Mouse (Mus musculus) lung, embryonic 16.5 days (tissue): ENCODE data around the gene Tm4sf19. TPM values are rescaled to one million over a fixed set of nuclear protein-coding genes. Genes with fewer than 3 reads are reported as not detected.
A peak's percentile ranks its signal among the peaks of the same experiment; 100 is the strongest.

Source experiments
- ATAC-seq: fragments of 200-750 bp; cut with Nextera tagmentation; 2 replicates; pipeline ENCODE4 v1.8.0; 2017; ENCODE audit warnings: low read depth, mild to moderate bottlenecking, moderate library complexity
- H3K27ac ChIP-seq: fragments of 300-500 bp; sonication (generic); 2 replicates; pipeline ENCODE4 v1.5.1; 2014; ENCODE audit warnings: mild to moderate bottlenecking, control low read depth, low read length
- H3K27me3 ChIP-seq: fragments of 300-500 bp; sonication (generic); 2 replicates; pipeline ENCODE4 v1.6.1; 2014; ENCODE audit warnings: low read depth, low read length, mixed read lengths; ENCODE audit not compliant: control insufficient read depth, insufficient read depth
- H3K36me3 ChIP-seq: fragments of 300-500 bp; sonication (generic); 2 replicates; pipeline ENCODE4 v1.6.1; 2014; ENCODE audit warnings: low read length; ENCODE audit not compliant: control insufficient read depth, insufficient read depth
- H3K4me1 ChIP-seq: fragments of 300-500 bp; sonication (generic); replicated peaks from 2 replicates; pipeline ENCODE4 v1.6.1; 2014; ENCODE audit warnings: low read length, mixed read lengths; ENCODE audit not compliant: control insufficient read depth, insufficient read depth
- H3K4me2 ChIP-seq: fragments of 300-500 bp; sonication (generic); 2 replicates; pipeline ENCODE4 v1.6.1; 2014; ENCODE audit warnings: low read depth, low read length, control low read depth
- H3K4me3 ChIP-seq: fragments of 300-500 bp; sonication (generic); 2 replicates; pipeline ENCODE4 v1.5.1; 2014; ENCODE audit warnings: mild to moderate bottlenecking, low read length, control low read depth
- H3K9ac ChIP-seq: fragments of 300-500 bp; sonication (generic); 2 replicates; pipeline ENCODE4 v1.6.1; 2014; ENCODE audit warnings: low read length, control low read depth
- H3K9me3 ChIP-seq: fragments of 300-500 bp; sonication (generic); 2 replicates; pipeline ENCODE4 v1.6.1; 2016; ENCODE audit warnings: low read length; ENCODE audit not compliant: control insufficient read depth
- WGBS: fragments of 180-500 bp; shearing (Covaris S2); extraction: QIAGEN DNeasy Blood & Tissue Kit; methylation state at CpG from one replicate; pipeline ENCODE4 v1.1.7; 2014; 5-methylcytosine and 5-hydroxymethylcytosine counted together
- polyA plus RNA-seq: library from polyadenylated mRNA; unstranded; fragments of >200 nt; fragmentation: Nextera tagmentation; extraction: Ambion mirVana; gene quantifications from 2 replicates; pipeline ENCODE4 v1.2.1, GENCODE M21; 2015

The Tm4sf19 gene
- polyA plus RNA-seq, 1 experiment from 2014 or later, result not detected

DNA sequence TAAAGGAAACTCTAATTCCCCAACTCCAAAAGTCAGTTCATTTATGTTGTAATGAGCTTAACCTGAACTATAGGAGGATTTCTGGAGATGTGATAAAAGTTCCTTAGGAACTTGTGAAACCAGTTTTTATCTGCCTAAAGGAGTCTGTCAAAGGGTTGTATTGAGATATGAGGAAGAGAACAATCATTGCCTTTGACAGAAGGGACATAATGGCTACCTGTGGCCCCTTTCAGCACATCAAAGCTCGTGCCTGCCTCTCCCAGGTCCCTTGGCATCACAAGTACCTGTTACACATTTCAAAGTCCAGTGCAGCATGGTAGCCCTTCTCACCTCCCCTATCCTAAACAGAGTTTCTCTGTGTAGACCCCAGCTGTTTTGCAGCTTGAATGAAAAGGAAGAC, 17.2 kb downstream of the Tm4sf19 start:
- H3K4me3 ChIP-seq, result no peak overlapping the region
- no peak overlapping the region for H3K27ac ChIP-seq
- no peaks in the 10 kb centered on the region for H3K36me3 ChIP-seq
- no peak overlapping the region for H3K4me2 ChIP-seq
- H3K9ac ChIP-seq, result no peak overlapping the region
- H3K4me1 ChIP-seq, result peaks cover 6% of the 10 kb centered on the region; the same call in 1 of the 2 replicates
- WGBS, result 26% methylated on average over 1 of the region's 1 CpGs
- H3K9me3 ChIP-seq, result no peaks in the 10 kb centered on the region
- H3K27me3 ChIP-seq, result no peaks in the 10 kb centered on the region
- no peak for ATAC-seq

DNA sequence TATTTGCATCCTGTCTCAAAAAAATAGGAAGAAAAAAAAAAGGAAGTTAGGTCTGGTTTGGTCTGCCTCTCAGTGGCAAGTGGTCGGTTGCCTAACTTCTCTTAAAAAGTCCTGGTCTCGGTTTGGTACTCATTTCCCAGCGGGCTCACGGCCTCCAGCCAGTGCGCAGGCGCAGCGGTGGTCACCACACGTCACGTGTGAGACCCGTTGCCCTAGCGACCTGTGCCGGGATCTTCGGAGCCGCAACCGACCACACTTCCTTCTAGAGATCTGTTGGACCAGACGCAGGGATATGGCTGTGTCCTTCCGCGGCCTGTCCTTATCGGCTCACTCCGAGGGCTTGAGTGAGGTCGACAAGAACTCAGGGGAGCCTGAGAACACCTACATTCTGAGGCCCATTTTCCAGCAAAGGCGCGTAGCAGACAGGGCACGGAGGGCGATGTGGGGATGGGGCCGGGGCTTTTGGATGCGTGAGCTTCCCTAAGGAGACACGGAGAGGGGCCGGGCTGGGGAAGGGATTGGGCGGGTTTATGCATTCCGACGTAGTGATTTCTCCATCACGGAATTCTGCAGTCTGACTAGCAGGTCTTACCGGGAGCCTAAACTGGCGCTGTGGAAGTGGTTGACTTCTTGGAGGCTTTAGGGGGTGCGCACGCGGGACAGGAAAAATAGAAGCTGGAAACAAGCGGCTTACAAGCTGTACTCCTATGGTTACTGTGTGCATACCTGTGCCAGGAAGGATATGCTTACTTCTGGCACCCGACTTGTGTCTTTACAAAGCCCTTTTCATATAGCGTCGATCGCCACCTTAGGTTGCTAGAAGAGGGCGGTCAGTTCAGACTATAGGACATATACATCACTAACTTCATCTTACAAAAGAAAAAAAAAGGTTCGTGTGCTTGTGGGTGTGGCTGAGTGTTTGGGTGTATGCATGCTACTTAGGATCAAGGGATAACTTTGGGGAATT, 19.5 kb downstream of the Tm4sf19 start, which contains the start of gene Tctex1d2:
Gene Tctex1d2 (plus strand): TSS at position 186 of the 967 bp plus-strand sequence.
- H3K27me3 ChIP-seq, result no peaks in the 10 kb centered on the region
- peaks cover 6% of the 10 kb centered on the region; the same call in 1 of the 2 replicates for H3K4me1 ChIP-seq
- WGBS, result 1% methylated on average over 45 of the region's 45 CpGs
- peak within 1 kb of the TSS; percentile 77 for H3K4me3 ChIP-seq
- H3K27ac ChIP-seq, result peak within 1 kb of the TSS; percentile 95
- peak within 1 kb of the TSS; percentile 66 for H3K4me2 ChIP-seq
- no peaks in the 10 kb centered on the region for H3K9me3 ChIP-seq
- peak within 1 kb of the TSS; percentile 84 for H3K9ac ChIP-seq
- H3K36me3 ChIP-seq, result no peaks in the 10 kb centered on the region
- ATAC-seq, result peak; percentile 99

DNA sequence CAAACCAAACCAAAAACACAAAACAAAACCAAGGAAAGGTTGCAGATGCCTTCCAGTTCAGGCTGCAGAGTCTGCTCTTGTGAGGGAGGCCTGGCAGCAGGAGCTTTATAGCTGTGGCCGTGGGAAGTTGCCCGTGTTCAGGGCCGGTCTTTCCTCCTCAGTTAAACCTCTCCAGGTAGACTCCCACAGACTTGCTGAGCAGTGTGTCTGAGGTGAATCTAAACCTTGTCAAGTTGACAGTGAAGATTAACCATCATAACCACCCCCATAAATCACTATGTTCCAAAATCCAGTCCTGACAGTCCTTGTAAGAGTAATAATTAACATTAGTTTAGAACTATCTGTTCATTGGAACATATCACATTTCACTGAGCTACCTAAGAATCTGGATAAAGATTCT, 27.2 kb downstream of the Tm4sf19 start:
- no peak for ATAC-seq
- WGBS, result 85% methylated on average over 3 of the region's 3 CpGs

DNA sequence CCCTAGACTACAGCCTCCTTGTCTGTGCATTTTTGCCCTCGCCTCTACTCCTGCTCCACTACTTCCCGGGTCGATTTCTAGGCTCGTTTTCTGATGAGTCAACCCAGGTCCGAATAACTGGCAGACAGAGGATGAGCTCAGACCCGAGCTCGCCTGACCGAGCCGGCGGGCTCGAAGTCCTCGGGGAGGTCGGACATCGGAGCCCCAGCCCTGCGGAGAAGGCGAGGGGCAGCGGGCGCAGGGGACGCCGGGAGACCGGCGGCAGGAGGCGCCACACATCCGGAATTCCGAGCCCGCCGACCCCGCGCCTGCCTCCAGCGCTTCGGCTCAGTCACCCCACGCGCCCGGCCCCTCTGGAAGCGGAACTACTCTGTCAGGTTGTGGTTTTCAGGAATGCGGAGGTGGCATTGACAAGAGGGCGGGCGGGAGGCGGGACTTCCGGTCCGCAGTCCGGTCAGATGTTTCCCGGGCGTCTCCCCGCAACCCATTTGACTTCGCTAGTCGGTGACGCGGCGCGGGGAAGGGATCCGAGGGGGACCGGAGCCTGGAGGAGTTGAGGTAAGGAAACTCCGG, 30.3 kb downstream of the Tm4sf19 start, which contains the start of gene Pcyt1a:
Gene Pcyt1a (plus strand): TSS at position 448 of the 573 bp plus-strand sequence.
- Histone ChIP-seq H3K27me3 (no peaks in the 10 kb centered on the region), H3K27ac (peak within 1 kb of the TSS; percentile 75), H3K9ac (peak within 1 kb of the TSS; percentile 91), H3K4me2 (peak within 1 kb of the TSS; percentile 92), H3K4me3 (peak within 1 kb of the TSS; percentile 91), H3K36me3 (no peaks in the 10 kb centered on the region), H3K4me1 (peaks cover 21% of the 10 kb centered on the region), H3K9me3 (no peaks in the 10 kb centered on the region)
- ATAC-seq, result peak; percentile 96
- WGBS, result under 1% methylated on average over 54 of the region's 54 CpGs

More for the DNA sequence above, 27.2 kb downstream of the Tm4sf19 start:
- no peak overlapping the region for H3K4me3 ChIP-seq
- no peak overlapping the region for H3K27ac ChIP-seq
- no peak overlapping the region for H3K4me2 ChIP-seq
- no peaks in the 10 kb centered on the region for H3K27me3 ChIP-seq
- no peaks in the 10 kb centered on the region for H3K9me3 ChIP-seq
- no peak overlapping the region for H3K9ac ChIP-seq
- H3K36me3 ChIP-seq, result no peaks in the 10 kb centered on the region
- peaks cover 11% of the 10 kb centered on the region; the same call in 1 of the 2 replicates for H3K4me1 ChIP-seq

DNA sequence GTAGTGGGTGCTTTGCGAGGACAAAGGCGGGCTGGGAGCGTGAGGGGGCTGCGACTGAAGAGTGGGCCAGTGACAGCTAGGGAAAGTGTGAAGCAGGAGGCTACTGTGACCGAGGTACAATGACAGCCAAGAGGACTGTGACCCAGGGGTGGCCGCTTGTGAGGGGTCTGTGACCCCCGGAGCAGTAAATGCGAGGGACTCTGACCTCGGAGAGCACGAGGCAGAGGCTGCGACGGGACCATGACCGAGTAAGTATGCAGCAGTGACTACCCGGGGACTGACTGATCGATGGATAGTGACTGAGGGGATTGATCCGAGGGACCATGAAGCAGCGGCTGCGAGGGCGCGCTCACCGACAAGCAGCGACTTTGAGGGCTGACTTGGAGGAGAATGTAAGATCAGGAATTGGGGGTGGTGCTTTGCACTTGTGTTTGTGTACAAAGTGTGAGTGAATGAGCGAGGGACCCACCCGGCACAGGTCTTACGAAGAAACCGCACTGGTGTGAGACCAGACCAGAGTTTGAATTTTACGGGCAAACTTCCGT, 30.8 kb downstream of the Tm4sf19 start:
- H3K4me3 ChIP-seq, result peak overlapping the region; percentile 91
- H3K9ac ChIP-seq, result peak overlapping the region; percentile 91
- H3K9me3 ChIP-seq, result no peaks in the 10 kb centered on the region
- H3K27ac ChIP-seq, result peak overlapping the region; percentile 75
- no peaks in the 10 kb centered on the region for H3K27me3 ChIP-seq
- no peaks in the 10 kb centered on the region for H3K36me3 ChIP-seq
- WGBS, result under 1% methylated on average over 28 of the region's 28 CpGs
- peak; percentile 24 for ATAC-seq
- H3K4me1 ChIP-seq, result peaks cover 21% of the 10 kb centered on the region
- H3K4me2 ChIP-seq, result peak overlapping the region; percentile 92

DNA sequence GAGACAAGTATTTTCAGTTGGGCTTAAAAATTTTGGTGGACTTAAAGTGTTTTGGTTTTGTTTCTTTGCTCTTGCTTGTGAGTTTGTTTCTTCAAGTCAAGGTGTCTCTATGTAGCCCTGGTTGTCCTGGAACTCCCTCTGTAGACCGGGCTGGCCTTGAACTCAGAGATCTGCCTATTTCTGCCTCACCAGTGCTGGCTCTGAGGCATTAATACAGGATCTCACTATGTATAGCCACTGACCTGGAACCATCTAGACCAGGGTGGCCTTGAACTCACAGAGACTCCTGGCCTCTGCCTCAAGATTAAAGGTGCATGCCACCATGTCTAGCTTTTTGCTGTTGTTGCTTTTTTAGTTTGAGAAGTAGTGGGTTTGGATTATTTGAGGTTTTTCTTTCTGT, 31.6 kb downstream of the Tm4sf19 start:
- H3K36me3 ChIP-seq, result no peaks in the 10 kb centered on the region
- ATAC-seq, result no peak
- WGBS, result 94% methylated on average over 1 of the region's 1 CpGs
- H3K9ac ChIP-seq, result no peak overlapping the region; the same call in 1 of the 2 replicates
- no peaks in the 10 kb centered on the region for H3K27me3 ChIP-seq
- peak overlapping the region; percentile 92 for H3K4me2 ChIP-seq
- peak overlapping the region; percentile 91 for H3K4me3 ChIP-seq
- no peaks in the 10 kb centered on the region for H3K9me3 ChIP-seq
- no peak overlapping the region for H3K27ac ChIP-seq
- peaks cover 21% of the 10 kb centered on the region for H3K4me1 ChIP-seq

DNA sequence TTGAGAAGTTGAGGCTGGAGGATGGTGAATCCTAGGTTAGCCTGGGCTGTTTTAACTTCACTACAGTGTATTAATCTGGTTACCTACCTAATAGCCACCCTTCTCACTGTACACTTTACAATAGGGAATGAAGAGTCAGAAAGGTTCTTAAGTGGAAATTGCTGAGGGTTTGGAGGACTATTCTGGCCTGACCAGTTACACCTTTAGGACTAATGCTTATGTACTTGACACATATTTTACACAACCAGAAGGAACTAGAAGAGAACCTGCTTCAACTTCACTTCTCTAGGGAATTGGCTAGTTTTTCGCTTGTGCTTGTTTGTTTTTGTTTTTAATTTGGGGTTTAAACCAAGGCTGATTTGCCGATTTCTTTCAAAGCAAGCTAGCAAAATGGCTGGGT, 32.8 kb downstream of the Tm4sf19 start:
- no peaks in the 10 kb centered on the region for H3K9me3 ChIP-seq
- H3K36me3 ChIP-seq, result no peaks in the 10 kb centered on the region
- H3K27ac ChIP-seq, result peak overlapping the region; percentile 85
- H3K27me3 ChIP-seq, result no peaks in the 10 kb centered on the region
- WGBS, result 69% methylated on average over 2 of the region's 2 CpGs
- H3K9ac ChIP-seq, result no peak overlapping the region
- ATAC-seq, result no peak
- peaks cover 21% of the 10 kb centered on the region for H3K4me1 ChIP-seq
- H3K4me2 ChIP-seq, result peak overlapping the region; percentile 31
- H3K4me3 ChIP-seq, result no peak overlapping the region

DNA sequence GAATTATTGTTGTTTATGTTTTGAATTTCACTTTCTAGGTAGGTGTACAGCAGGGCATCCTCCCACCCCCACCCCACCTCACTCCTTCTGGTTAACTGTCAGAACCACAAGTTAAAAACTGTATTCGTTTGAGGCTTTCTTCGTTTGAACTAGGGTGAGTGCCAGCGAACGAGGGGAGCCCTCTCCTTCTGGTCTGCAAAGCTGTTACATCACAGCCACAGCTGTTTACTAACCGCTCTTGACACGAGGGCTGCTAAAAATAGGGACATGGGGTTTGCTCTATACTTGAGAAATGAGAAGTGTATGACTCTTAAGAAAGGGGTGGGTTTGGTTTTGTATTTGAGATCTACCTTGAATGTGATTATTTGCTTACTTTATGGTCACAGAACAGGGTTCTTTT, 33.8 kb downstream of the Tm4sf19 start:
- Histone ChIP-seq H3K27ac (peak overlapping the region; percentile 55), H3K4me3 (no peak overlapping the region), H3K4me2 (0 out of 2 replicates have a peak overlapping the region, but pooled peaks have one; percentile 36), H3K4me1 (peaks cover 21% of the 10 kb centered on the region), H3K36me3 (no peaks in the 10 kb centered on the region), H3K9me3 (no peaks in the 10 kb centered on the region), H3K9ac (no peak overlapping the region), H3K27me3 (no peaks in the 10 kb centered on the region)
- 17% methylated on average over 6 of the region's 6 CpGs for WGBS
- ATAC-seq, result peak; percentile 67

DNA sequence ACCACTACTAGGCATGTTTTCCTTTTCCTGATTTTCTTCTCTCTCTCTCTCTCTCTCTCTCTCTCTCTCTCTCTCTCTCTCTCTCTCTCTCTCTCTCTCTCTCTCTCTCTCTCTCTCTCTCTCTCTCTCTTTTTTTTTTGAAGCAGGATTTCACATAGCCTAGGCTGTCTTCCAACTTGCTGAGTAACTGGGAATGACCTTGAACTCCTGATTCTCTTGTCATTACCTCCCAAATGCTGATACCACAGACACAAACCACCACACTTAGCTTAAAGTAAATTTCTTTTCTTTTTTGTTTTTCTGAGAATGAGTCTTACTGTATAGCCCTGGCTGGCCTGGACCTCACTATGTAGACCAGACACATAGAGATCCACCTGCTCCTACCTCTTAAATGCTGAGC, 34.4 kb downstream of the Tm4sf19 start:
- Histone ChIP-seq H3K4me1 (peaks cover 20% of the 10 kb centered on the region), H3K27me3 (no peaks in the 10 kb centered on the region), H3K9me3 (no peaks in the 10 kb centered on the region), H3K9ac (no peak overlapping the region), H3K36me3 (no peaks in the 10 kb centered on the region), H3K4me2 (no peak overlapping the region), H3K27ac (peak overlapping the region; percentile 8; the same call in 1 of the 2 replicates), H3K4me3 (no peak overlapping the region)
- ATAC-seq, result no peak
